Mouse (Mus musculus) thymus, postnatal 10 days (tissue): ENCODE results near the gene Itk.
A peak's percentile ranks its signal among the peaks of the same experiment; 100 is the strongest.
"Not testable (repeated sequence)": the region's sequence is repeated elsewhere in the genome, so short reads cannot be mapped to it uniquely, and the experiment has no call there.

ENCODE experiments used
- DNase-seq, 2 experiments: peaks; one replicate each; pipeline ENCODE4 v3.0.0; 2021; ENCODE audit warnings: low spot score in 2 of 2

Itk gene

DNA sequence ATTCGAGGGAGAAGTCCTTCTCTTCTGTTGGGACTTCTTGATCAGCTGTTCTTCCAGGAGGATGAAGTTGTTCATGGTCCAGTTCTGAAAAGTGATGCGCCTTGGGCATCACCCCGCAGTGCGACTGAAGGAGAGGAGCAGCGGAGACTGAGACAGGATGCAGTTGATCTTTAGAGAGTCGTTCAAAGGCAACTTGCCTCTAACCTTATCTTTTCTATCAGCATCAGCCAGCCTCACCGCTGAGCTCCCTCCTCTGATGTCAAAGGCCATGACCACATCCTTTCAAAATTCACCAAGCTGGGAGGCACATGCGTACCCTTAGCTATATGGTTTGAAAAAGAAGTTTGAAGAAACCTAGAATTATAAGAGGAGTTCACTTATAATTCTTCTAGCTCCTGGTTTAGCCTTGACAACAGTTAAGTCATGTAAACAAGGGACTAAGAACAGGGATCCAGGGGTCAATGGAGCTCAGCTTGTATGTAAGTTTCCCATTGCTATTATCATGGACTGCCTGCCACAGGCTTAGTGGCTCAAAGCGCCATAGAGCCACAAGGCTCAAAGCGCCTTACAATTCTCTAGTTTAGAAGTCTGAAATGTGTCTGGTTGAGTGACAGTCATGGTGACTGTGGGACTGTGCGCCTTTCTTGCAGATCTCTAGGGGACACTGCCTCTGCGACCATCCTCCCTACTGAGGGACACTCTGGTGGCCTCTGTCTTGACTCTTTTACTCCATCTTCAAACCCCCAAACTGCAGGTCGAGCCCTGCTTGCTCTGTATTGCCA, at the start of gene Itk:
TSS of gene Itk (minus strand) at position 180 of the 782 bp plus-strand sequence.
- peak; percentile 78 to 83 for DNase-seq

DNA sequence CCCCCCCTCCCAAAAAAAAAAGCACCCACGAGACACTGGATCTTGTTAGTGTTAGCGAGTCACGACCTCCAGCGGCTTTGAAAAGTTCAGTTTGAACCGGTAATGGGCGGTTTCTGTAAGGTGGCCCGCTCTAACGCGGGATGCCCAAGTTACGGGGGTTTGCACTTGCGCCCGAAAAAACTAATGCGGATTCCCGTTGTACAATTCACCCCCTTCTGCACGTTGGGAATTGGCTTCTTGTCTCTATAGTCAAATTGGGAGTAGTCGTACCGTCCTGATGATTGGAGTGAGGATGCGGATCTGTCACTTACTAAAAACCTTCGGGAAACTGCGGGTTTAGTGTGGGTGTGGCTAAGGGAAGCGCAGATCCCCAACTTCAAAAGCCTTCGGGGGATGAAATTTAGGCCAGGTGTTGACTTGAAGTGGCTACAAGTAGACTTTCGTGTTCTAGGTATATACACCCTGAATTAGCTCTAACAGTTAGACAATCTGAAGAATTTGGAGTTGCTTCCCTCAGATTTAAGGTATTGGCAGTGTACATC, 48.2 kb upstream of the Itk start:
- peak in 1 of 2 experiments; percentile 47 for DNase-seq

DNA sequence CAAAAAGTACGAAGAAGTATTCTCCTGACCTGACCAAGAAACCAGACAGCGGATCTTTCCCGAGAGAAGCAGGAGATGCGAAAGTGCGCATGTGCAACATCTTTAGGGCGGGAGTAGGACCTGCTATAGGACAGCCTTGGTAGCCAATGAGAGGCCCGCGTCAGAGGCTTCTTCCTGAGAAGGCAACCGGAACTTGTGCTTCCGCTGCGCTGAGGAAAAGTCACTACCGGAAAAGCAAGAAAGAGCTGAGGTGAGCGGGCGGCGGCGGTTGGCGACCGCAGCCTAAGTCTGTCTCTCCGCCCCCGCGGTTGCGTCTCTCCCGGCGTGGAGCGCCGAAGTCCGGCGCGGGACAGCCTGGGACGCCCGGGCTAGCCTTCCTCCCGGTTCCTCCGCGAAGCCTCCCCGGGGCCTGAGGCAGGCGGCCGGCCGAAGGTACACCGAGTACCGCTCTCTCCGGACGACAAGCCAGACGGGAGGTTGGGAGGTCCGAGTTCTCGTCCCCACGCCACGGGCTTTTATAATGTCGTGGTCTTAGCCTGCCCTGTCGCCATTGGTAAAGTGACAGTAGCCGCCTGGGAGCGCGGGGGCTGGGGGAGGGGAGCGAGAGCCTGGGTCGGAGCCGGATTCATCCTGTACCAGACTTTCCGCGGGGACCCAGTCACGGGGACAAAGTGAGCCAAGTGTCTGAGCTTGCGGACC, 47.6 kb upstream of the Itk start, which contains the start of gene Med7:
TSS of gene Med7 (plus strand) at position 166 of the 699 bp plus-strand sequence.
- peak; percentile 90 to 94 for DNase-seq

DNA sequence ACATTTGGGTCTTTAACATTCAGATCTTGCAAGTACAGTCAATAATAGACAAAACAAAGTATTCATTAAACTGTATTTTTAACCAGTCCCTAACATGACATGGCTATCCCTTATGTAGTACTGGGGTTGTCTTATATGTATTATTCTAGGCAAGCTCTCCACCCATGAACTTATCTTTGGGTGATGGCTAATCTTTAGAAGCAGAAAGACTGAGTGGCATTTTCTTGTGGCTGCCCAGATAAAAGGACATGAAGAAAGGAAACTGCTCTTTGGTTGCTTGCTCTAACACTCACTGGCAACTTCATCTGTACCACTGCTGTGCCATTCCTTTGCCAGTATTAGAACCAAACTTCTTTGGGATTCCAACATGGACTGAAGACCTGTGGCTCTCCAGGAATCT, 46.0 kb upstream of the Itk start:
- no peak for DNase-seq

DNA sequence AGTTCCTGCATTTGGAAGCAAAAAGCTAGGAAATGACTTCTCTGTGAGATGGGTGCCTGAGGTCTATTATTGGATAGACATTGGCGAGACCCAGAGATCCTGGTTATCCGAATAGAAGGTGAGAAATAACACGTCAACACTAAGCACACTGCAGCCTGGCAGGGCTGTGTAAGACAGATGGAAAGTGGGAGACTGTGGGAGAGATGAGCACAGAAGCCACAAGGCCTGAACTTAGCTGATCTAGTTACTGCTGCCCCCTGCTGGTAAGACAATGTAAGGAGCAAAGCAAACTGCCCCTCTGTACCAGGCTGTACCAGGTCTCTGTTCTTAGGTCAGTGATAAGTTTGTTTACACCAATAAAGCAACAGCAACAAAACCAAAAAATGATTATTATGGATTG, 41.8 kb upstream of the Itk start:
- DNase-seq, result peak; percentile 78 to 96

DNA sequence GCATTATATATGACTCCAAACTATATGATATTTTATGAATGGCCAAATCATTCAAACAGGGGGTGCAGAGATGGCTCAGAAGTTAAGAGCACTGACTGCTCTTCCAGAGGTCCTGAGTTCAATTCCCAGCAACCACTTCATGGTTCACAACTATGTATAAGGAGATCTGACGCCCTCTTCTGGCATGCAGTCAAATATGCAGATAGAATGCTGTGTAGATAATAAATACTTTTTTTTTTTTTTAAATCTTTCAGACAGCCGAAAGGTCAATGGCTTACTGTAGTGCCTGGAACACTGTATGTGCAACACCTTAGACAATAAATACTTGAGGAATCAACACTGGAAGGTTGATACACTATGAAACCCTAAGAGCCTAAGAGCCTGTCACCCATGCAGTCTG, 40.8 kb upstream of the Itk start:
- no peak for DNase-seq

DNA sequence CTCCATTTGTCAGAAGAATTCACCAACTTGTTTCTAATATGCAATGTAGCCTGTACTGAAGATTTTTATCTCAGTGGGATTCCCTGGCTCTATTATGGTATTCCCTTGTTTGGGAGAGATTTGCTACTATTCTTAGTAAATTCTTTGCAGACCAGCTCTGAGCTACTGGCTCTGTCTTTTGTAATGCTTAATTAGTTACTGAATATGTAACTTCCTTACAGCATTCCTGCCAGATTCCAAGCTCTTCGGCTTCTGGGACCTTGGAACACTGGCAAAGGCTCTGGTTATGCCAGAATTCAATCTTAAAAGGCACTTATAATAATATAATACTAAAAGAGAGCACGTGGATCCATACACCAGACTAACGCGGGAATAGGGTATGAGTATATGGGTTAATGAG, 38.8 kb upstream of the Itk start:
- DNase-seq, result not testable (repeated sequence)

DNA sequence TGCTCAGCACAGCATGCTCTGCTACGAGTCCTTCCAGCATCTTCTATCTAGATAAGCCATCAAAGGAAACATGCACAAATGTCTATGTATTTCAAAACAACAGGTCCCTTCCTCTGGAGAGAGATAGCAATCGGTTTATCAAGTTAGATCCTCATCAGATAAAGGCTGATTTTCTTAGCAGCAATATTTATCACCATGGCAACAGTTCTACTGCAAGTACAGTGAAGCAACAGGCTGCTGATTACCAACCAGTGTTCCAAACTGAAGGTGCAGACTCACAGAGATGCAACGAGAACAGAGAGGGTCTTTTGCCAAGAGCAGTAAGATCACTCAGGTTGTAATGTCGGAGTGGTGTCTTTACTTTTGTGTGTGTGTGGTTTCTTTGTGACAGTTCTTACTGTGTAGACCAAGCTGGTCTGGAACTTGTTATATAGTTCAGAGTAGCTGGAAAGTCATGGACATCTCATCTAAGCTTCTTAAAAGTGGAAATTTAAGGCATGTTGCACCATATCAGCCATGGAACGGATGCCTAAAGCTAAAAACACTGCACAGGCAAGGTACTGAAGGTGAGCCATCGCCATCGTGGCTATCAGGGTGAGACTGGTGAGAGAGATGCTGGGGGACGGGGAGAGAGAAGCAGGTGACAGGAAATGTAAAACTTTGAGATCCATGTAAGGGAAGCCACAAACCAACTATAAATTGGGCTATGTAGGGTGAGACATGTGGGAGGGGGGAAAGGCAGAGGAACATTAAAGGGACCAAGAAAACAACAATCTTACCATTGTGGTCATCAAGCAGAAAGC, 32.0 kb upstream of the Itk start:
- DNase-seq, result peak; percentile 59 to 65

DNA sequence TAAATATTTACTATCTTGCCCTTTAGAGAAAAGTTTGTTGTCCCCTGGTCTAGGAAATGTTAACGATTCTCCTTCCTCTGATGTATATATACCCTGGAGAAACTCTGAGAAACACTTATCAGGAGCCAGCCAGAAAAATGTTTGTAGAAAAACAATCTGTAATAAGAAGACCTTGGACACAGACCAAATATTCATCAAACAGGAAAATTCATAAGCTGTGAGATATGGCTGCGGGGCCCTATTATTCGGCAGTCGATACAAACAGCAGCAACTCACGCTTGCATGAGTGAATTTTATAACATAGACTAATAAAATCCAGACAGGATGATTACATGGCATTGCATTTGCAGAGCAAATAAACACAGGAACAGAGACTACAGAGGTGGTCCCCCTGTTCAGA, 29.5 kb upstream of the Itk start:
- no peak for DNase-seq

DNA sequence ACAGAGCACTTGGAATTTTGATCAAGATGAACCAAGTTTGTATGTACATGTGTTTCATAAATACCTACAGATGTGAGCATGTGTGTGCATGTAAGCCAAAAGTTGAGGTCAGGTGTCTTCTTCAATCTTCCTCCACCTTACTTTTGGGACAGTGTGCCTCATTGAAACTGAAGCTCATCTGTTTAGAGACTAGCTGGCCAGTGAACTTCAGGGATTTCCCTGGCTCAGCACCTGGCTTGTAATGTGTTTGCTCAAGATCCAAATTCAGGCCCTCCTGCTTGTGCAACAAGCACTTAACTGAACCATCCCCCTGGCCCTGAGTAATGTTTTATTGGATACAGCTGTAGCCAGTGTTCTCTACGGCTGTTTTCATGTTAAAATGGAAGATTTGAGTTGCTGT, 29.1 kb upstream of the Itk start:
- no peak for DNase-seq

DNA sequence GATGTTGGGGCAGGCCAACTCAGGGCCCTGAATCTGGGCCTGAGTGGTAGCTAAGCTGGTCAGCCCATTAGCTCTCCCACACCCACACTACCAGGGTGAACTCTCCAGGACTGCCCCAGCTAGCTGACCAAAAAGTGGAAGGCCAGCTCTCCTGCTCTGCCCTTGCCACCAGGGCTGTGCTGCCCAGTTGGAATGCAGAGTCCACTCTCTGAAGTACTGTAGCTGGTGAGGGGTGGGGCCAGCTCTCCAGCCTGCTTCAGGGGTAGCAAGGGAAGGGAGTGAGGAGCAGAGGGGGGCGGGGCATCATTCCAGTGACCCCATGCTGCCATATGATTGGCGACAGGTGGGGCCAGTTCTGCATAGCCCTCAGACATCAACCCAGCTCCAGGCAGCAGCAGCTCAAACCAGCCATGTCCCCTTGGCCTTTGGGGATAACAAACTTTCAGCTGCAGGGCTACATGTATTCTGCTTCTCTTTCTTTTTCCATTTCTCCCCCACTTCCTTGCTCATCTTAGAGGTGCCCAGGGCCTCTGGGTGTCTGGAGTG, 20.8 kb upstream of the Itk start:
- DNase-seq, result no peak

DNA sequence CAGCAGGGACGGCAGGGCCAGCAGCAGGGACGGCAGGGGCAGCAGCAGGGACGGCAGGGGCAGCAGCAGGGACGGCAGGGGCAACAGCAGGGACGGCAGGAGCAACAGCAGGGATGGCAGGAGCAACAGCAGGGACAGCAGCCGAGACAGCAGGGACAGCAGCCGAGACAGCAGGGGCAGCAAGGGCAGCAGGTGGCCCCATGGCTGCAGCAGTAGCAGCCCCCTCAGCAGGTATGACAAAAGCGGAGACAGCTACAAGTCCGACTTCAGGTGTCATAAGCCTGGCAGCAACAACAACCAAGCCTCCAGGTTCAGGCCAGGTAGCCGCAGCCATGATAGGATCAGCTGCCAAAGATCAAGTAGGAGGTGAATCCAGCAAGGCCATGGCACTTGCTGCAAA, 17.4 kb upstream of the Itk start:
- no peak for DNase-seq

DNA sequence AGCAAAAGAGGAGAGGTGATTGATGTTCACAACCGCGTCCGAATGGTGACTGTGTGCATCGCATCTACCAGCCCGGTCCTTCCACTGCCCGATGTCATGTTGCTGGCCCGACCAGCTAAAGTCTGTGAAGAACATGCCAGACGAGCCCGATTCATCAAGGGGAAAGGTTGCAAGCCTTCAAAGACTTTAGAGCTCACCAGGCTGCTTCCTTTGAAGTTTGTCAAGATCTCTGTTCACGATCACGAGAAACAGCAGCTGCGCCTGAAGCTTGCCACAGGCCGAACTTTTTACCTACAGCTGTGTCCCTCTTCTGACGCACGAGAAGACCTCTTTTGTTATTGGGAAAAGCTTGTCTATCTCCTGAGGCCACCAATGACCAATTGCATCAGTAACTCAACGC, 15.7 kb upstream of the Itk start:
- DNase-seq, result peak; percentile 56 to 57

DNA sequence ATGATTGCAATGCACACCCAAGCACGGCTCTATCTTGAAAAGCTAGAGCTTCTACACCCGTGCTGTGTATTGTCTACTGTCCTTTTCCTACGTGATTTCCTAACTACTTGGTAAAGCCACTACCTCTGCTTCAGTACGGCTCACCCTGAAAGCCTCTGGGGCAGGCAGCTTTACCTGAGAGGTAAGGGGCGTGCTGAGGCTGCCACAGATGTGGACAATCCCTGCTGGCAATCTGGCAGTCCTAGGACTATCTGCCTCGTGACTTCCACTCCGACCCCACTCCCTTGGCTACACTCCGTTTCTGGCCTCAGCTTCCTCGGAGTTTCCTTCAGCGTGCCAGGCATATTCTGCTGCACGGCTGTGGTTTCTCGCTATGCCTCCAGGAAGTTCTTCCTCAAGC, 12.2 kb upstream of the Itk start:
- no peak for DNase-seq

DNA sequence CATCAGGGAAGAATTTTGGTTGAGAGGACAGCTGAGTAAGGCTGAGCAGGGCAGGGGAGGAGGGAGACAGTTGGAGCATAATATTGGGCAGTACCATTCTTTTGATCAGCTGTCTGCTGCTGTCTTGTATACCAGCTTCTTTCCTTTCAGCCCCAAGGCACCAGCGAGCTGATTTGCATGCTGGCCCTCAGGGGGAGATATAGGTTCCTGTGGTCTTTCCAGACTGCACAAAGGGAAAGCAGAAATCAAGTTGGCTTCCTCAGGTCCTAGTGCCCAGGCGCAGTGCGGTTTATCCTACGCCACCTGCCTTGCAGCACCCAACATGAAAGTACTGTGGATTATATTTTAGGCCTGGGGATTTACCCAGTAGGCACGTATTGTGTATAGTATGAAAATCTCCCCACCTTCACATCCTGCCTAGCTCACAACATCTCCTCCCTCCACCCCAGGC, 9.6 kb upstream of the Itk start:
- peak; percentile 44 to 45 for DNase-seq

DNA sequence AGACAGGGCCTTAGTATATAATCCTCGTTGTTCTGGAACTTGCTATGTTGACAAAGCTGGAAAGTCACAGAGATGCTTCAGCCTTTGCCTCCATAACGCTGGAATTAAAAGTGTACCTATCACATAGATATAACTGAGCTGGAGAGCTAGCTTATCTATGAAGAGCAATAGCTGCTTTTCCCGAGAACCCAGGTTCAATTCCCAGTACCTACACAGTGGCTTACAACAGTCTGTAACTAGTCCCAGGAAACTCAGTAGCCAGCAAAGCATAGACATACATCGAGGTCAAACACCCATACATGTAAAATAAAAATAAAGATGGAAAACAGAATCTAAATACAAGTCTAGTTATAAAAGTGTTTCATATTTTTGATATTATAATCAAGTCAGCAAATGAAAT, 9.2 kb upstream of the Itk start:
- DNase-seq, result no peak

DNA sequence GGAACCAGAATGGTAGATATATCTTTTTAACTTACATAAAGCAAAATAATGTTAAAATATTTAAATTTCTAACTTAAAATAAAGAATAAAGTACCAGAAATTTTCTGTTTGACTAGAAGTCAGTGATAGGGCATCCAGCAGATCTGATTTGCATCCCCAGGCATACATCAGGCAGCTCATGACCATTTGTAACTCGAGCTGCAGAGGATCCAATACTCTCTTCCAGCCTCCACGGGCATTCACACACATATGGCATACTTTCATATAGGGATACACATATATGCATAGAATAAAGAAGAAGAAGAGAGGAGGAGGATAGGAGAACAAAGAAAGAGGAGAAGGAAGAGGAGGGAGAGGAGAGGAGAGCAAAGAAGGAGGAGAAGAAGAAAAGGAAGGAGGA, 8.6 kb upstream of the Itk start:
- DNase-seq, result no peak

DNA sequence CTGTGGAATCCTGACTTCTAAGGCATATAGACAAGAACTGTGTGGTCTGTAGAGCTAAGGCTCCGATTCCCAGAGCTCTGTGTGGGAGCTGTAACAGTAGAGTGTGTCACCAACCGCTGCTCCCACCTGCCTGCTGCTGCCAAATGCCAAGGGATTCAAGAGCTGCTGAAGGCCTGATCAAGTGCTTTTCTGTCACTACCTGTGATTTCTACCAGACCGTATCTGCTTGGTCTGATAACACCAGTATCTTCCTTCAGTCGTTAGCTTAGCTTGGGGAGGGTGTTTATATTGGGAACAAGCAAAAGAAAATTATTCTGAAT, 7.5 kb upstream of the Itk start:
- DNase-seq, result no peak

DNA sequence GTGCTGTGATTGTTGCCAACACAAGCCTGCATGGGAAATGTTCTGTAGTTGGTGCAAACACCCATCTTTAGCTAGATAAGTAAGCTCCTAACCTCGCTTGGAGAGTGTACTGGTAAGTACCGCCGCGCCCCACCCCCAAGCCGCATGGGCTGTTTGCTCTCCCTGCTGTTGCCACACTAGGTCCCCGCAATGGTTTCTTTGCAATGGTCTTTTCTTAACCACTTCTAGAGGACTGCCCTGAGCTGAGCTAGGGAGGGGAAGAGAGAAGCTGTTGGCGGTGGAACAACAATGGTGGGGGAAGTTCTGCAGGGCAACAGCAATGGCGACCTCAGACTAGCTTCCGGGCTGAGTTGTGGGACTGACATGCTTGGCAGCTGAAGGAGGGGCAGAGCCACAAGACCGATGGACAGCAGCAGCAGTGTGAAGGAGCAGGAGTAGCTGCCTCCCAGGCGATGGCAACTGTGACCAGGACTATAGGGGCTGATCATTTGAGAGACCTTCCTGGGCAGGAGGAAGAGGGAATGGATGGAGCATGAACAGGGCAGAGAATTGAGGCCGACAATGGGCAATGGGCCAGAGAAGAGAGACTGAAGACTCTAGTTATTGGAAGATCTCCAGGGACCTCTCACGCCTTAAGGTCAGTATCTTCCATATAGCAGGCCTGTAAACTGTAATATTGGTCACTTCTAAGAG, 7.0 kb upstream of the Itk start, which contains the start of gene Fam71b:
TSS of gene Fam71b (plus strand) at position 393 of the 693 bp plus-strand sequence.
- DNase-seq, result peak; percentile 51 to 57

DNA sequence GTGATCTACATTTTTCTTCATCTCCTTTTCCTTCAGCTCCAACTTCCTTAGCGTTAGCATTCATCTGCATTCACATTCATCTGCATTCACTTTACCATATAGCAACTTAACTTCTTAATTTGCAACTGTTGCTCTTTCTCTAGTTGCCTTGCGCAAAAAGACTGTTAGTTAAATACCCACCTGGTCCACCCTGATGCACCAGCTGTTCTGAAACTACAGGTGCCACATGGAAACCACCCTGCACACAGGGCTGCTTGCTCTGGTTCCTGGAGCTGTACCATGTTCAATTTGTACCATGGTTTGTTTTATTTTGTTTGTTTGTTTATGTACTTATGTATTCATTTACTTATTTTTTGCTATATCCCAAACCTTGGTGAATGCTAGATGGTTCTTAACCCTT, 6.4 kb upstream of the Itk start:
- DNase-seq, result peak; percentile 61 to 73

DNA sequence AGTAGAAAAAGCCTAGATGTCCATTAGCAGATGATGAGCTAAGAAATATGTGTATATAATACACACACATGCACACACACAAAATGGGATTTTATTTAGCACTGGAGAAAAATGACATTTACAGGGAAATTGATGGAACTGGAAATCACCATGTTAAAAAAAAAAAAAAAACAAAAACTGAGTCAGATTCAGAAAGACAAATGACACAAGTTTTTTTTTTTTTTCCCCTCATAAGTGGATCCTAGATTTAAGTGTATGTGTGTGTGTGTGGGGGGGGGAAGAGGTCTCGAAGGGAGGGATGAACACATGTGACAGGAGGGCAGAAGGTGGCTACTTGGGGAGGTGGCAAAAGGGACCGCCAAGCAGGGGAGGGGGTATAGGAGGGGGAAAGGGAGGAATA, 5.8 kb upstream of the Itk start:
- DNase-seq, result no peak
